Mouse (Mus musculus): ENCODE results near the gene Olfr1453.
"Not testable (repeated sequence)": the region's sequence is repeated elsewhere in the genome, so short reads cannot be mapped to it uniquely, and the experiment has no call there.

Gene Olfr1453

DNA sequence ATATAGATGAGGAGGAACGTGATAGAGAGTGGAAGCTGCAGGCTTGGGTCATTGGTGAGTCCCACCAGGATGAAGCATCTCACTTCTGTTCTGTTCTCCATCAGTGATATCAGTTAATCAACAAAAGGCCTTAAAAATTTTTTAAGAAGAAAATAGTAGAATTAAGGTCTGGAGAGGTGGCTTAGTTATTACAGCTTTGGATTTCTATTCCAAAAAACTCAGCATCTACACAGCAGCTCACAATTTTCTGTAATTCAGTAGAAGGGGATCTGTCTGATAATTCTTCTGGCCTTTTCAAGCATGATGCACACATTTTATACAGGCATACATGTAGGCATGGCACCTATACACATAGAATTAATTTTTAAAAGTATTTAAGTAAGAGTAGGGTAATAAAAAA is at the start of gene Olfr1453:
Olfr1453 (minus strand) TSS at position 101 of the 400 bp plus-strand sequence.
- DNase-seq (ENCODE audit: extremely low read depth, low read depth), result no peak

- no peak for DNase-seq (ENCODE audit: extremely low read depth, low read depth)
Measured at GRCm38 (mm10) chr19:13060310-13060709, 32.2 kb upstream of the Olfr1453 start, which contains the start of gene Olfr1454. Gene Olfr1454, plus strand, starts transcription at chr19:13060610.

- no peak for DNase-seq (ENCODE audit: extremely low read depth, low read depth)
Measured at GRCm38 (mm10) chr19:12994714-12995113, 33.4 kb downstream of the Olfr1453 start, which contains the start of gene Olfr1451. Gene Olfr1451, plus strand, starts transcription at chr19:12995014.

- DNase-seq (ENCODE audit: extremely low read depth, low read depth), result not testable (repeated sequence)
Measured at GRCm38 (mm10) chr19:12992316-12992715, 35.8 kb downstream of the Olfr1453 start.
